Mouse (Mus musculus) heart, postnatal 0 days (tissue): ENCODE measurements at regions not wholly inside any gene's neighbourhood (a gene's known extent, or its start where the extent isn't known, plus 50 kb on each side); places are given as distances from the start of the nearest gene placed in this dataset.
"Not testable (repeated sequence)": the region's sequence is repeated elsewhere in the genome, so short reads cannot be mapped to it uniquely, and the experiment has no call there.

Experiments
- ATAC-seq: fragments of 200-750 bp; cut with Nextera tagmentation; 2 replicates; pipeline ENCODE4 v1.8.0; 2017; ENCODE audit warnings: low read depth, moderate number of reproducible peaks, moderate library complexity; ENCODE audit not compliant: insufficient read depth
- DNase-seq: peaks from one replicate; pipeline ENCODE4 v3.0.0-alpha.2; 2016; ENCODE audit warnings: low spot score
- H3K27ac ChIP-seq: fragments of 300-500 bp; sonication (generic); 2 replicates; pipeline ENCODE4 v1.5.1; 2014; ENCODE audit warnings: low read depth, mild to moderate bottlenecking
- H3K27me3 ChIP-seq: fragments of 300-500 bp; sonication (generic); 2 replicates; pipeline ENCODE4 v1.6.1; 2014; ENCODE audit warnings: low read length, mixed read lengths; ENCODE audit not compliant: control insufficient read depth, insufficient read depth
- H3K36me3 ChIP-seq: fragments of 300-500 bp; sonication (generic); replicated peaks from 2 replicates; pipeline ENCODE4 v1.6.1; 2014; ENCODE audit warnings: low read length, mixed read lengths; ENCODE audit not compliant: control insufficient read depth, insufficient read depth
- H3K4me1 ChIP-seq: fragments of 300-500 bp; sonication (generic); 2 replicates; pipeline ENCODE4 v1.6.1; 2014; ENCODE audit warnings: antibody characterized with exemption; ENCODE audit not compliant: control insufficient read depth, insufficient read depth
- H3K4me2 ChIP-seq: fragments of 300-500 bp; sonication (generic); 2 replicates; pipeline ENCODE4 v1.6.1; 2014; ENCODE audit warnings: low read depth, mild to moderate bottlenecking, low read length, moderate library complexity
- H3K4me3 ChIP-seq: fragments of 300-500 bp; sonication (generic); 2 replicates; pipeline ENCODE4 v1.5.1; 2014; ENCODE audit warnings: low read depth, low read length
- H3K9ac ChIP-seq: fragments of 300-500 bp; sonication (generic); replicated peaks from 2 replicates; pipeline ENCODE4 v1.6.1; 2014; ENCODE audit warnings: low read depth, low read length, mixed read lengths
- H3K9me3 ChIP-seq: fragments of 300-500 bp; sonication (generic); replicated peaks from 2 replicates; pipeline ENCODE4 v1.6.1; 2016; ENCODE audit warnings: low read length; ENCODE audit not compliant: control insufficient read depth
- CTCF ChIP-seq: IDR thresholded peaks from 2 replicates; pipeline ENCODE4 v1.5.1; 2016; ENCODE audit warnings: antibody characterized with exemption, control low read depth, low read depth
- EP300 ChIP-seq: IDR thresholded peaks from 2 replicates; pipeline ENCODE4 v1.6.1; 2016; ENCODE audit warnings: antibody characterized with exemption, low read depth
- WGBS: fragments of 180-500 bp; shearing (Covaris S2); extraction: QIAGEN DNeasy Blood & Tissue Kit; methylation state at CpG from one replicate; pipeline ENCODE4 v1.1.7; 2014; 5-methylcytosine and 5-hydroxymethylcytosine counted together

DNA sequence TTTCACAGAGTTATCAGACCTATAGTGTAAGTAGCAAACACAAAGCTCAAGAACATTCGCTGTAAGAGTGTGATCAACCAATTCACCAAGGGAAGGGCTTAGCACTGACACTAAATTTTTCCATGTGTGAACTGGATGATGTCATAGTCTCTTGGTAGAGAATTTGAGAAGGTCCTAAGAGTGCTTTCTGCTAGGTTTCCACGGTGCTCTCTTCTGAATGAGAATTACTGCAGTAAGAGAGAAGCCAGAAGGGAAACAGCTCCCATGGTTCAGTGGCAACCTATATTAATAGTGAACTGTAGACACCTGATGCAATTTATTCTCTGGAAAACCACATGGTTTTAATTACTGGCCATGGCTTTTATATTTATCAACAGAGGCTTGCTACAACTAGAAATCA is 977.8 kb downstream of the Bcl11a start:
- ATAC-seq (no peak), DNase-seq (no peak)
- H3K27ac ChIP-seq: no peak overlapping the region
- H3K4me2 ChIP-seq: no peak overlapping the region
- no peak overlapping the region for H3K4me3 ChIP-seq
- WGBS: 59% methylated on average over 2 of the region's 2 CpGs
- no peak overlapping the region for H3K9ac ChIP-seq
- H3K27me3 ChIP-seq: no peaks in the 10 kb centered on the region
- H3K9me3 ChIP-seq: peaks cover 5% of the 10 kb centered on the region; the same call in 1 of the 2 replicates
- H3K36me3 ChIP-seq: no peaks in the 10 kb centered on the region
- H3K4me1 ChIP-seq: peaks cover 5% of the 10 kb centered on the region; the same call in 1 of the 2 replicates
- TF ChIP-seq CTCF (no peak), EP300 (no peak)

GRCm38 (mm10) chr11:25057093-25057521 is 979.3 kb downstream of the Bcl11a start:
- Histone ChIP-seq H3K4me1 (peaks cover 5% of the 10 kb centered on the region; the same call in 1 of the 2 replicates), H3K9me3 (peaks cover 5% of the 10 kb centered on the region; the same call in 1 of the 2 replicates), H3K27ac (no peak overlapping the region), H3K9ac (no peak overlapping the region), H3K4me2 (peak overlapping the region; percentile 36; the same call in 1 of the 2 replicates), H3K27me3 (no peaks in the 10 kb centered on the region), H3K36me3 (no peaks in the 10 kb centered on the region), H3K4me3 (no peak overlapping the region)
- ATAC-seq (peak; percentile 47; the same call in 1 of the 2 replicates), DNase-seq (peak; percentile 25)
- TF ChIP-seq EP300: no peak
- no peak for TF ChIP-seq CTCF
- WGBS: 8% methylated on average over 7 of the region's 7 CpGs

DNA sequence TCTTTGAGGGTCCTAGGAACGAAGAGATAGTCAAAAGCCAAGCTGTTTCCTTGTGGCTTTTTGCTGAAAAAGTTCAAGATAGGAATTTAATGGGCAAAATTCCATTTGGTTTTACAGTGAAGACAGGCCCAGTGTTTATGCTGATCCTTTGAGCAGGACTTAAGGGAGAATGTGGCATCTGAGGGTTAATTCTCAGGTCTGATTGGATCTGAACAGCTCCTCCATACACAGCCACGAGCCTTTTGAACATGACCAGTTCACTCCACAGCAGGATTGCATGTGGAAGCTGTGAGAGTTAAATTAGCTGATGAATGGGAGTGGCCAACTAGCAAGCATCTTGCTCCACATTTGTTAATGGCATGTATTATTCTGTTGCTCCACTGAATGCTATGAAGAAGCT is 979.7 kb downstream of the Bcl11a start:
- no peak overlapping the region for H3K4me3 ChIP-seq
- DNase-seq (no peak), ATAC-seq (no peak)
- H3K27ac ChIP-seq: no peak overlapping the region
- peaks cover 5% of the 10 kb centered on the region; the same call in 1 of the 2 replicates for H3K9me3 ChIP-seq
- WGBS: 30% methylated on average over 2 of the region's 2 CpGs
- no peak overlapping the region for H3K4me2 ChIP-seq
- no peaks in the 10 kb centered on the region for H3K27me3 ChIP-seq
- peaks cover 8% of the 10 kb centered on the region; the same call in 1 of the 2 replicates for H3K4me1 ChIP-seq
- H3K36me3 ChIP-seq: no peaks in the 10 kb centered on the region
- H3K9ac ChIP-seq: no peak overlapping the region
- TF ChIP-seq EP300 (no peak), CTCF (no peak)

GRCm38 (mm10) chr11:25063042-25063441 is 985.2 kb downstream of the Bcl11a start:
- ATAC-seq (no peak), DNase-seq (no peak)
- Histone ChIP-seq H3K27me3 (no peaks in the 10 kb centered on the region), H3K27ac (no peak overlapping the region), H3K4me1 (peaks cover 9% of the 10 kb centered on the region; the same call in 1 of the 2 replicates), H3K9me3 (no peaks in the 10 kb centered on the region), H3K36me3 (no peaks in the 10 kb centered on the region), H3K4me3 (no peak overlapping the region), H3K9ac (no peak overlapping the region), H3K4me2 (no peak overlapping the region)
- WGBS: 61% methylated on average over 4 of the region's 4 CpGs
- TF ChIP-seq CTCF (no peak), EP300 (no peak)

DNA sequence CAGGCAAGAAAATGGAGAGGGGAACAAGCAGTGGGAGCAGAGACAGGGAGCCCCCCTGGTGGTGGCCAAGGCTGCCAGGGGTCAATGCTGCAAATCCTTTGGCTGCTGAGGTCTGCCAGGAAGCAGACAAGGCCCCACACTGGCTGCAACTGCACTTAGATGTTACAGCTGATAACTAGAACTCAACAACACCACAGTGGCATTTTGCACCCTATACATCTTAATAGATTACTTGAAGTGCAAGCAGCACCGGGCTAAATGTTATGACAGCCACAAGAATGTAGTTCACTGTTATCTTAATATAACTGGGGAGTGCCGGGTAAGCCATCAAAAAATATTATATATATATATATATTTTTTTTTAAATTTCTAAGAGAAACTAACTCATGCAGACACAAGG is 986.1 kb downstream of the Bcl11a start:
- no peak for ATAC-seq
- WGBS: 42% methylated on average over 2 of the region's 2 CpGs
- no peak for DNase-seq
- no peak overlapping the region for H3K9ac ChIP-seq
- no peaks in the 10 kb centered on the region for H3K36me3 ChIP-seq
- no peak overlapping the region for H3K4me2 ChIP-seq
- H3K9me3 ChIP-seq: no peaks in the 10 kb centered on the region
- no peaks in the 10 kb centered on the region for H3K27me3 ChIP-seq
- TF ChIP-seq EP300: no peak
- H3K4me3 ChIP-seq: no peak overlapping the region
- no peak overlapping the region for H3K27ac ChIP-seq
- peaks cover 9% of the 10 kb centered on the region; the same call in 1 of the 2 replicates for H3K4me1 ChIP-seq

- not testable (repeated sequence) for ATAC-seq, H3K27me3 ChIP-seq, H3K36me3 ChIP-seq, H3K9me3 ChIP-seq, H3K4me1 ChIP-seq, H3K9ac ChIP-seq, H3K4me2 ChIP-seq, DNase-seq, H3K27ac ChIP-seq, H3K4me3 ChIP-seq
- 85% methylated on average over 3 of the region's 3 CpGs for WGBS
Observed at GRCm38 (mm10) chr11:25099976-25100375, 1022.1 kb downstream of the Bcl11a start.
